Mouse (Mus musculus): ENCODE measurements around the gene Zcchc7. TPM values are rescaled to one million over a fixed set of nuclear protein-coding genes. Genes with fewer than 3 reads are reported as not detected.

The Zcchc7 gene
- polyA plus RNA-seq (2014; fragmentation: Illumina TruSeq; extraction: RNeasy Lipid Tissue Mini Kit (QIAGEN cat#74804); ENCODE audit: insufficient read depth, low read depth, low replicate concordance) = 12.3 TPM

DNA sequence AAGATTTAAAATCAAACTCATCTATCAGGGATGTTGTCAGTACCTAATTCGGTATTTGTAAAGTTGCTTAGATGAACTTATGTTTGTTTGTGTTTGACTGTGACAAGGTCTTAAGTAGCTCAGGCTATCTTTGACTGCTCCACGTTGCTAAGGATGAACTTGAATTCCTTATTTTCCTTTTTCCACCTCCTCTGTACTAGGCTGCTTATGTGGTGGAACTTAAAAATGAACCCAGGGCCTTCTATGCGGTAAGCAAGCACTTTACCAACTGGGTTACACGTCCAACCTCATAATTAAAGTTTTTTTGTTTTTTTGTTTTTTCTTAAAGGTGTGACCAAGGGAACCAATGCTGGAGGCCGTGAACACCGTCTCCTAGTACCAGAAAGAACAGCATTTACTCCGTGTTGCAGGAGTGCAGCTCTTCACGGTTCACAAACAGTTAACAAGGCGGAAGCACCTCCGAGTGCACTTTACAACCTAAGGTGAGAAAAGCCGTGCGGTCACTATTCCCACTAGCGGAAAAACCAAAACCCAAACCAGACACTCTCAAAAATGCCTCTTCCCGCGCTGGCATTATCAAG, at the start of gene Zcchc7:
TSS of gene Zcchc7 (plus strand) at position 325 of the 581 bp plus-strand sequence.

GRCm38 (mm10) chr4:44709740-44710700, 45.7 kb upstream of the Zcchc7 start, which contains the start of gene Pax5:
Gene Pax5 (minus strand): TSS chr4:44710487.

GRCm38 (mm10) chr4:44981280-44981973, 225.8 kb downstream of the Zcchc7 start, which contains the start of gene Grhpr:
Gene Grhpr (plus strand): TSS chr4:44981395.

Other genes starting within 250 kb of the Zcchc7 start
- 6.7 TPM for gene Pax5, start 45.4 kb upstream of the Zcchc7 start, polyA plus RNA-seq (2014; fragmentation: Illumina TruSeq; extraction: RNeasy Lipid Tissue Mini Kit (QIAGEN cat#74804); ENCODE audit: insufficient read depth, low read depth, low replicate concordance)
- 19.0 TPM for gene Grhpr, start 225.5 kb downstream of the Zcchc7 start, polyA plus RNA-seq (2014; fragmentation: Illumina TruSeq; extraction: RNeasy Lipid Tissue Mini Kit (QIAGEN cat#74804); ENCODE audit: insufficient read depth, low read depth, low replicate concordance)